ENCODE assay signal across 23 mouse cellular contexts in the genomic region with DNA sequence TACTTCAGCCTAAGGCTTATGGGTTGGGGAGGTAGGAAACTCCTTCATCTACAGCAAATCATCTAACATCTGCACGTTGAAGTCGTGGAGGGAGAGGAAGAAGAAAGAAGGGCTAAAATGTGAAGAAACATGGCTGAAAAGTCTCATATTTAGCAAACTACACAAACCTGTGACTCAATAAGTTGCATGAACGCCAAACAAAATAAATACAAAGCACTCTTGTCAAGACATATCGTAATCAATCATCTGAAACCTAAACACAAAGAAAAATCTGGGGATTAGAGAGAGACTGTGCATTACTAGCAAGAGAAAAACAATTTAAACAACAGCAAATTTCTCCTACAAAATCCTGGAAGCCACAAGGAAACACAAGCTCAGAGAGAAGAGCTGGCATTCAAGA.
DNase-seq lines count a peak whose midpoint lies in the region; ATAC-seq lines count a peak whose summit lies in the region.
"Had no signal": no experiment of that assay in that cellular context is flagged by ENCODE, and none has a peak within 500 bp of the region (broad histone marks: within the 10 kb centered on the region; RNA-seq: fewer than 3 reads in every experiment).

No protein-coding gene starts in this region.

- no peak overlapping the region for H3K4me3 ChIP-seq in midbrain, embryonic 11.5 days (ENCODE audit: low read depth, low read length)
- H3K4me3 ChIP-seq in midbrain, embryonic 16.5 days (ENCODE audit: low read depth, low read length), result no peak overlapping the region
- no peak overlapping the region for H3K4me3 ChIP-seq in hindbrain, embryonic 10.5 days
- H3K4me3 ChIP-seq in hindbrain, embryonic 16.5 days (ENCODE audit: low read length), result no peak overlapping the region
- H3K4me3 ChIP-seq: midbrain, embryonic 12.5 days had no signal

- no peaks in the 10 kb centered on the region for H3K27me3 ChIP-seq in midbrain, embryonic 11.5 days (ENCODE audit: control insufficient read depth, insufficient read depth, low read length)
- no peaks in the 10 kb centered on the region for H3K27me3 ChIP-seq in midbrain, embryonic 16.5 days (ENCODE audit: control insufficient read depth, insufficient read depth, low read depth, low read length)
- H3K27me3 ChIP-seq in hindbrain, embryonic 10.5 days (ENCODE audit: insufficient read depth, poor library complexity, severe bottlenecking), result no peaks in the 10 kb centered on the region
- no peaks in the 10 kb centered on the region for H3K27me3 ChIP-seq in hindbrain, embryonic 16.5 days (replicated peaks; ENCODE audit: control insufficient read depth, insufficient read depth, low read length)
- H3K27me3 ChIP-seq: CH12.LX; midbrain, embryonic 12.5 days had no signal

- H3K9me3 ChIP-seq in midbrain, embryonic 11.5 days (ENCODE audit: control insufficient read depth, low read length), result no peaks in the 10 kb centered on the region
- H3K9me3 ChIP-seq in midbrain, embryonic 16.5 days (replicated peaks; ENCODE audit: control insufficient read depth, low read length, poor library complexity, severe bottlenecking), result no peaks in the 10 kb centered on the region
- H3K9me3 ChIP-seq in hindbrain, embryonic 10.5 days, result no peaks in the 10 kb centered on the region
- H3K9me3 ChIP-seq in hindbrain, embryonic 16.5 days (ENCODE audit: control insufficient read depth, low read length), result no peaks in the 10 kb centered on the region
- H3K9me3 ChIP-seq: midbrain, embryonic 12.5 days had no signal

- WGBS in midbrain, embryonic 11.5 days, result 95% methylated on average over 4 of the region's 4 CpGs
- WGBS in midbrain, embryonic 16.5 days, result 92% methylated on average over 4 of the region's 4 CpGs
- 85% methylated on average over 4 of the region's 4 CpGs for WGBS in hindbrain, embryonic 10.5 days
- WGBS in hindbrain, embryonic 16.5 days, result 90% methylated on average over 4 of the region's 4 CpGs

- DNase-seq in midbrain, embryonic 11.5 days (ENCODE audit: low spot score, missing footprints), result peak; percentile 64
- DNase-seq in adipocyte (ENCODE audit: low spot score), result peak; percentile 72
- peak; percentile 27 for DNase-seq in gonadal fat pad, adult 2 months (ENCODE audit: low read depth)
- DNase-seq in thymus, postnatal 14 days, result no peak
- DNase-seq in hindbrain, embryonic 10.5 days (ENCODE audit: low spot score), result no peak
- DNase-seq: adrenal gland, postnatal 10 days; B cell, adult 2 months; cerebellum, adult 8-10 months; cerebellum, postnatal 25 days; gastrocnemius, postnatal 25 days; heart, adult 18-20 months; heart, postnatal 4 days; kidney, adult 18-20 months; layer of hippocampus, adult 9-11 months; lung, postnatal 36 days had no signal

- H3K27ac ChIP-seq in midbrain, embryonic 11.5 days (ENCODE audit: low read depth, low read length), result no peak overlapping the region
- H3K27ac ChIP-seq in midbrain, embryonic 16.5 days (ENCODE audit: low read length), result no peak overlapping the region
- no peak overlapping the region for H3K27ac ChIP-seq in hindbrain, embryonic 10.5 days
- no peak overlapping the region for H3K27ac ChIP-seq in hindbrain, embryonic 16.5 days (ENCODE audit: low read depth, low read length)
- H3K27ac ChIP-seq: hindbrain, embryonic 14.5 days; midbrain, embryonic 12.5 days had no signal

- no peak for ATAC-seq in midbrain, embryonic 11.5 days (ENCODE audit: low FRiP score)
- ATAC-seq in midbrain, embryonic 16.5 days, result no peak
- no peak for ATAC-seq in hindbrain, embryonic 16.5 days
- ATAC-seq: forebrain, embryonic 14.5 days had no signal

- peaks cover 23% of the 10 kb centered on the region for H3K4me1 ChIP-seq in midbrain, embryonic 11.5 days (ENCODE audit: control insufficient read depth, insufficient read depth, low read length)
- peaks cover 25% of the 10 kb centered on the region for H3K4me1 ChIP-seq in midbrain, embryonic 16.5 days (ENCODE audit: control insufficient read depth, insufficient read depth, low read length)
- peaks cover 27% of the 10 kb centered on the region for H3K4me1 ChIP-seq in hindbrain, embryonic 10.5 days (replicated peaks)
- H3K4me1 ChIP-seq in hindbrain, embryonic 16.5 days (ENCODE audit: control insufficient read depth, insufficient read depth, low read depth, low read length), result peaks cover 13% of the 10 kb centered on the region

- no peak overlapping the region for H3K4me2 ChIP-seq in midbrain, embryonic 11.5 days
- no peak overlapping the region for H3K4me2 ChIP-seq in midbrain, embryonic 16.5 days (ENCODE audit: low read length)
- no peak overlapping the region for H3K4me2 ChIP-seq in hindbrain, embryonic 16.5 days (ENCODE audit: low read length)
- H3K4me2 ChIP-seq: heart, embryonic 11.5 days; hindbrain, embryonic 14.5 days; liver, embryonic 11.5 days; midbrain, embryonic 12.5 days had no signal

- H3K9ac ChIP-seq in midbrain, embryonic 11.5 days (ENCODE audit: low read length), result no peak overlapping the region
- no peak overlapping the region for H3K9ac ChIP-seq in midbrain, embryonic 16.5 days (ENCODE audit: low read depth, low read length)
- no peak overlapping the region for H3K9ac ChIP-seq in hindbrain, embryonic 16.5 days (ENCODE audit: low read depth, low read length)
- H3K9ac ChIP-seq: hindbrain, embryonic 14.5 days; midbrain, embryonic 12.5 days had no signal

- H3K36me3 ChIP-seq in midbrain, embryonic 11.5 days (ENCODE audit: control insufficient read depth, insufficient read depth, low read length), result no peaks in the 10 kb centered on the region
- no peaks in the 10 kb centered on the region for H3K36me3 ChIP-seq in midbrain, embryonic 16.5 days (ENCODE audit: control insufficient read depth, insufficient read depth, low read length)
- H3K36me3 ChIP-seq in hindbrain, embryonic 10.5 days, result no peaks in the 10 kb centered on the region
- no peaks in the 10 kb centered on the region for H3K36me3 ChIP-seq in hindbrain, embryonic 16.5 days (ENCODE audit: control insufficient read depth, insufficient read depth, low read length)
- H3K36me3 ChIP-seq: midbrain, embryonic 12.5 days had no signal

Comparison
In these comparisons a context has a peak if more than half of its experiments do, and no peak if none do; other contexts are left out.
1. DNase-seq: peak in midbrain, embryonic 11.5 days (single experiment), adipocyte (single experiment) and gonadal fat pad, adult 2 months (single experiment); none in thymus, postnatal 14 days (single experiment) and hindbrain, embryonic 10.5 days (single experiment).